Mouse (Mus musculus) thymus, adult 2 months (tissue): ENCODE measurements around the gene Fmnl2.

Experiments used
- CTCF ChIP-seq: fragments of 200-500 bp; IDR thresholded peaks from 2 replicates; pipeline ENCODE4 v1.5.1; 2012; ENCODE audit warnings: mild to moderate bottlenecking, control low read depth, low read length, moderate library complexity, borderline replicate concordance; ENCODE audit not compliant: control insufficient read depth, poor library complexity, insufficient read depth; ENCODE audit errors: extremely low read depth
- POLR2A ChIP-seq: fragments of 200-500 bp; IDR thresholded peaks from 2 replicates; pipeline ENCODE4 v1.6.1; 2012; ENCODE audit warnings: mild to moderate bottlenecking, low read length, control low read depth, moderate library complexity; ENCODE audit not compliant: control insufficient read depth, poor library complexity, insufficient read depth; ENCODE audit errors: extremely low read depth

- TF ChIP-seq CTCF (no peak), POLR2A (no peak)
Observed at GRCm38 (mm10) chr2:52904526-52904925, 46.9 kb downstream of the Fmnl2 start.
